14 mouse cellular contexts compared by ENCODE assay signal in the genomic region with DNA sequence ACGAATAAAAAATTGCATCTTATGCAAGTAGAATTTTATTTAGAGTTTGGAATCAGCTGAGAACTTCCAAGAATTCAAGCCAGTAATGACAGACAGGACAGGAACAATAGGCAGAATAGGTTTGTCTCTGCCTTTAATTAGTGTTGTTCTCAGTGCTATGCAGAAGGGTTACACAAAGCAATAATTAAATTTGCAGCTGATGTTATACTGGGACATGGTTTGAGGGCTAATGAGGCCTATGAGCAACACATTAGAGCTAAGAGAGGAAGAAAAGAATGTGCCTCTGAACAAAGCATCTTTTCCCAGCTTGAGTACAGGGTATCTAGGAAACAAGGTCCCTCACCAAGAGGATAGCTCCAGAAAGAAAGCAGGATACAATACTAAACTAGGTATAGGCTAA.
"Had no signal": no experiment of that assay in that cellular context is flagged by ENCODE, and none has a peak within 500 bp of the region (broad histone marks: within the 10 kb centered on the region; RNA-seq: fewer than 3 reads in every experiment).

No protein-coding gene starts in this region.

- H3K27me3 ChIP-seq: midbrain, embryonic 12.5 days; midbrain, embryonic 15.5 days; neural tube, embryonic 12.5 days; stomach, embryonic 15.5 days had no signal

- H3K27ac ChIP-seq: midbrain, embryonic 10.5 days; midbrain, embryonic 12.5 days; midbrain, embryonic 15.5 days; neural tube, embryonic 12.5 days; stomach, embryonic 15.5 days; stomach, postnatal 0 days had no signal

- H3K4me2 ChIP-seq: lung, embryonic 14.5 days; midbrain, embryonic 12.5 days; midbrain, embryonic 15.5 days; neural tube, embryonic 12.5 days; stomach, embryonic 15.5 days had no signal

- H3K9ac ChIP-seq: lung, embryonic 14.5 days; midbrain, embryonic 12.5 days; midbrain, embryonic 15.5 days; neural tube, embryonic 12.5 days; stomach, embryonic 15.5 days had no signal

- H3K4me3 ChIP-seq: midbrain, embryonic 10.5 days; midbrain, embryonic 12.5 days; midbrain, embryonic 15.5 days; neural tube, embryonic 12.5 days; stomach, embryonic 15.5 days had no signal

- H3K9me3 ChIP-seq: midbrain, embryonic 10.5 days; midbrain, embryonic 12.5 days; midbrain, embryonic 15.5 days; neural tube, embryonic 12.5 days; stomach, embryonic 15.5 days had no signal

- ATAC-seq: midbrain, embryonic 15.5 days had no signal

- H3K4me1 ChIP-seq: midbrain, embryonic 10.5 days; midbrain, embryonic 12.5 days; midbrain, embryonic 15.5 days; neural tube, embryonic 12.5 days; stomach, embryonic 15.5 days had no signal

- DNase-seq: lung, adult 18-20 months; lung, embryonic 14.5 days; lung, postnatal 10 days; lung, postnatal 4 days; right cerebral cortex, postnatal 14 days; thymus, adult 2 months; thymus, postnatal 25 days; thymus, postnatal 4 days had no signal

- H3K36me3 ChIP-seq: midbrain, embryonic 10.5 days; midbrain, embryonic 12.5 days; midbrain, embryonic 15.5 days; neural tube, embryonic 12.5 days; stomach, embryonic 15.5 days had no signal
